15 mouse cellular contexts compared by ENCODE assay signal in the genomic region with DNA sequence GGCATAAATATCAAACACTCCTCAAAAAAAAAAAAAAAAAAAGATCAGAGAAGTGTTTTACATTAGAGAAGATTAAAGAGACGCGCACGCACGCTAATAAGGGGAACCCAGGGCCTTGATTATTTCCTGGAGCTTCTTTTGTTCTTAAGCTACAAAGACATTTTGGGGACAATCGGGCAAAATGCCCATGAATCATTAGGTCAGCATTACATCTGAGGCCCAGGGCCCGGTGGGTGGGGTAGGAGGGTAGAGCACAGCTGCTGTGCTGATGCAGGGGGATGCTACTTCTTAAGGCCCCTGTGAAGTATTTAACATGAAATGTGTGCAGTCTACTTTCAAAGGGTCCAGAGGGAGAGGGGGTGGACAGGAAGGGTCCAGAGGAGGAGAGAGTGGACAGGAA.
"Had no signal": no experiment of that assay in that cellular context is flagged by ENCODE, and none has a peak within 500 bp of the region (broad histone marks: within the 10 kb centered on the region; RNA-seq: fewer than 3 reads in every experiment).

No protein-coding gene starts in this region.

- H3K4me2 ChIP-seq: kidney, embryonic 15.5 days; liver, embryonic 13.5 days; midbrain, embryonic 12.5 days had no signal

- H3K27me3 ChIP-seq: kidney, embryonic 15.5 days; liver, embryonic 13.5 days; midbrain, embryonic 12.5 days had no signal

- ATAC-seq: intestine, postnatal 0 days; lung, postnatal 0 days had no signal

- H3K36me3 ChIP-seq: liver, embryonic 13.5 days had no signal

- DNase-seq: kidney, adult 8-10 months; kidney, postnatal 10 days; kidney, postnatal 36 days; layer of hippocampus, postnatal 36 days; liver, embryonic 13.5 days; lung, adult 2 months; thymus, adult 18-20 months; thymus, postnatal 36 days had no signal

- H3K9ac ChIP-seq: kidney, embryonic 15.5 days; liver, embryonic 13.5 days; midbrain, embryonic 12.5 days had no signal

- H3K4me1 ChIP-seq: liver, embryonic 13.5 days; megakaryocyte, embryonic 14.5 days had no signal

- H3K27ac ChIP-seq: kidney, embryonic 15.5 days; left cerebral cortex, adult 2 months; liver, embryonic 13.5 days; midbrain, embryonic 12.5 days had no signal

- H3K4me3 ChIP-seq: kidney, embryonic 15.5 days; left cerebral cortex, adult 2 months; liver, embryonic 13.5 days; megakaryocyte, embryonic 14.5 days; midbrain, embryonic 12.5 days; myocyte had no signal

- H3K9me3 ChIP-seq: kidney, embryonic 15.5 days; liver, embryonic 13.5 days; megakaryocyte, embryonic 14.5 days; midbrain, embryonic 12.5 days had no signal
